Mouse (Mus musculus) c-Kit-positive CD71-negative TER-119-negative erythroid progenitor cells, embryonic 14.5 days (primary cell): ENCODE measurements around the gene Ylpm1.

Experiments used
- DNase-seq: peaks from one replicate; pipeline ENCODE4 v3.0.0-alpha.2; 2013; ENCODE audit warnings: low read depth

Ylpm1 gene

DNA sequence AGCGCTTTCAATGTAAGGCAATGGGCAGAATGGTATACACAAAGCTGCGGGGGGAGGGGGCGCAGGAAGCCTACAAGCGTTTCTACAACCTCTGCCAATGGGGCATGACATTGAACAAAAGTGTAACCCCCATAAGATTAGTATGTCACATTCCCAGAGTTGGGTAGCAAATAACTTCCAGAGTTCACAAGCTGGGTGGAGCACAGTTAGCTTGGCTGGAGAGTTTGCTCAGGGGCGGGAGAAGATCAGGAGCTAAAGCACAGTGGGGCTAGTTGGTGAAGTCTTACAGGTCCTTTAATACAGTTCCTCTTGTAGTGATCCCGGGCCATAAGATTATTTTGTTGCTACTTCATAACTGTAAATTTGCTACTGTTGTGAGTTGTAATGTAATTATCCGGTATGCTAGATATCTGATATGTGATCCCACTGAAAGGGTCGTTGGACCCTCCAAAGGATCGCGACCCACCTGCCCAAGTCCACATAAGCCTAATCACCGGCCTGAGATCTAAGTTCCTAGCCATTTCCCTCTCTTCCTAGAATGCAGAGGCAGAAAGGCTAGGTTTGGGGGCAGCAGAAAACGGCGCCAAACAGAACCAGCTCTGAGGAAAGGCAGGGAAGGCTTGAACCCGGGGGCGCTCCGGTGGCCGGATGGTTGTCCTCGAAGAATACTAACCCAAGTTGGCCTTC is 114.0 kb downstream of the Ylpm1 start:
- DNase-seq, result no peak

DNA sequence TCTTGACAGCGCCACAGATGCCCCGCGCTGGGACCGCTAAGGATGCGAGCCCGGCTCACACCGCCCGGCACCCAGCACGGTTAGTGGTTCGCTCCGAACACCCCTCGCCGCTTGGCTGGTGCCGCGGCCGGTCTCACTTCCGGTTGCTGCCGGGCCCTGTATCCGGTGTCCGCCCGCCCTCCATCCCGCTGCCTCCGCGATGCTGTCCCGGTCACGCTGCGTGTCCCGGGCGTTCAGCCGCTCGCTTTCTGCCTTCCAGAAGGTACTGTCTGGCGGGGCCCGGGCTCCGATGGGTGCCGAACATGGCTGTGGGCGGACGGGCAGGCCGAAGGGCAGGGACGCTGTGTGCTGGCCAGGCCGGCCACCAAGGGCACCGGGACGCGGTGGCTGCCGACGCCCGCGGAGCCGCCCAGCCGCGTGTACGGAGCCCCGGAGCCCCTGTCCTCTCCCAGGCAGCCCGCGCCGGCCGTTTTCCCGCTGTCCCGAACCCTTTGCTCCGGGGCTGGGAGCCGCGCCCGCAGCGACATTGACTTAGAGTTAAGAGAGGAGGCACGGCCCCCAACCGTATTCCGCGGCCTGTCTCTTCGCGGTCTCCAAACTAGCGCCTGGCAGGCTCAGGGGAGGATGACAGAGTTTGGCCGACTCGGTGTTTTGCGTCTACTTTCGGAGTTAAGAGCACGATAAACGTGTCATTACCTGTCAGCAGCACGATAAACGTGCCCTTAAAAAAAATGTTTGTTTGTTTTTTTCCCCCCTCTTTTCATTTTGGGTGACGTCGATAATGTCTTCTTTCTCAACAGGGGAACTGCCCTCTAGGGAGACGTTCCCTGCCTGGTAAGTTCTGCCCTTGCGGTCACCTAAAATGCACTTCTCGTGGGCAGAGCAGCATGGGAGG is 114.8 kb downstream of the Ylpm1 start, which contains the start of the genes Prox2 and Dlst:
Gene Prox2 (minus strand): TSS at position 62 of the 895 bp plus-strand sequence.
Gene Dlst (plus strand): TSS at position 136 of the 895 bp plus-strand sequence.
- DNase-seq, result peak; percentile 67

DNA sequence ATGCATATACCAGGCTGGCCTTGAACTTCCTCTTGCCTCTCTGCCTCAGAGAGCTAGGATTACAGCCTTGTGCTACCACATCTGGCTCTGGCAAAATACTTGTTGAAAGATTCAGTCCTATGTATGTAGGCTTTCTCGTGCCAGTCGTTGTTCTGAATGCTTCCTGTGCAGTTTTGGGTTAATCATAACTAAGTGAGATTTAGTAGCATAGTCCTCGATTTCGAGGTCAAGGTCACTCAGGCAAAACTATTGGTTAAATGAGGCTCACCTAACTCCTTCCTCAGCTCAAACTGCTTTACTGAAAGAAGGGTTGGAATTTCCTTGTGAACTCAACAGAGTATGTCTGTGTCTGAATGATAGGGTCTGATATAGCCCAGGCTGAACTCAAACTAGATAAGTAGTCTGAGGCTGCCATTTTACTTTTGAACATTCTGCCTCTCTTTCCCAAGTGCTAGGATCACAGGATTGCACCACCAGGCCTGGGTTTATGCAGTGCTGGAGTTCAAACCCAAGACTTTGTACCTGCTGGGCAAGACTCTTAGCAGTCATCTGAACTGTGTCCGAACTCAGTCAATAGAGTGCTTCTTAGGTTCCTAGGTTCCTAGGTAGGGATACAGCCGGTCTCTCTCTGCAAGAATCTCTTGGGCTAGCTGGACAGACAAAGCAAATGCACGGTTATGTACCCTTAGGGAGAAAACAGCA is 116.6 kb downstream of the Ylpm1 start:
- no peak for DNase-seq

DNA sequence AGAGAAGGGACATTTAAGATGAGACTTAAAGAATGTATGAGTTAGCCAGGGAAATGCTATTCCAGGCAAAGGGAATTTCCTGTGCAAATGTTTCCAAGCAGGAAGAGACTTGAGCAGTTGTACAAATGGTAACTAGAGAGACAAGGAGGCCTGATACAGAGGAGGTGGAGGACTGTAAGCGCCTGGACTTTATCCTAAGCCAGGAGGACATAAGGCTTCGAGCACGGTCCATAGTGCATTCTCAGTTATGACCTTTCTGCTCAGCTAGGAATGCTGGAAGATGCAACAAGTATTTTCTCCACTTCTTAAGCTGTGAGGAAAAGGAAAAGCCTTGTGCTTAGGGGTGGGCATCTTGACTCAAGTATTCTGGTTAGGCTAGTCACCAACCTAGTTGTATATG is 117.2 kb downstream of the Ylpm1 start:
- DNase-seq, result no peak

- DNase-seq, result no peak
Measured at GRCm38 (mm10) chr12:85113917-85114316, 117.8 kb downstream of the Ylpm1 start.

DNA sequence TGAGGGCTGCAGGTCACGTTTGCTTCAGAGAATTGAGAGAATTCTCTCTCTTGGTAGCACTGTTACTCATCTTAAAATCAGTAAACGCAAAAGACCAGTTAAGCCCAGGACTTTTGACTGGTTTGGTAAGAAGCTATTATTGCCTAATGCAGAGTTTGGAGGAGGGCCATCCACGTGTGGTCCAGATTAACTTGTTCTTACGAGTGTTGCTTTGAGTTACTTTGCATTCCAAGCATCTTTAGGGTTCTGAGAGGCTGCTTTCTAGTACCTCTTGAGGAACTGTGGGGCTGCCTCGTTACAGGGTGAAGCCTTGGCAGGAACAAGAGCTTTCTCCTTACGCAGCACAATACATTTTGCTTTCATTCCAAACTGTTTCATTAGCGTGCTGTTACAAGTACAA is 119.6 kb downstream of the Ylpm1 start:
- no peak for DNase-seq
